Mouse (Mus musculus): ENCODE measurements at regions not wholly inside any gene's neighbourhood (a gene's known extent, or its start where the extent isn't known, plus 50 kb on each side); places are given as distances from the start of the nearest gene placed in this dataset.
"Not testable (repeated sequence)": the region's sequence is repeated elsewhere in the genome, so short reads cannot be mapped to it uniquely, and the experiment has no call there.

GRCm38 (mm10) chr10:11801372-11802230 is 458.4 kb downstream of the Epm2a start:
- in situ Hi-C loops (cut with MboI, MseI) = not testable (repeated sequence)

GRCm38 (mm10) chr10:11809255-11809654 is 466.1 kb downstream of the Epm2a start:
- in situ Hi-C loops (cut with MboI, MseI) = no loop called here

- in situ Hi-C loops (cut with MboI, MseI) = no loop called here
Measured at GRCm38 (mm10) chr10:11822418-11822959, 479.3 kb downstream of the Epm2a start.

- in situ Hi-C loops (cut with MboI, MseI) = no loop called here
Measured at GRCm38 (mm10) chr10:11841094-11841493, 497.9 kb downstream of the Epm2a start.

GRCm38 (mm10) chr10:11841494-11841893 is 498.3 kb downstream of the Epm2a start:
- in situ Hi-C loops (cut with MboI, MseI) = no loop called here

- in situ Hi-C loops (cut with MboI, MseI) = no loop called here
Measured at GRCm38 (mm10) chr10:11846141-11846540, 502.9 kb downstream of the Epm2a start.

GRCm38 (mm10) chr10:11875145-11876131 is 532.2 kb downstream of the Epm2a start:
- in situ Hi-C loops (cut with MboI, MseI) = no loop called here

GRCm38 (mm10) chr10:11886237-11886636 is 543.0 kb downstream of the Epm2a start:
- in situ Hi-C loops (cut with MboI, MseI) = no loop called here

GRCm38 (mm10) chr10:11888953-11889352 is 545.7 kb downstream of the Epm2a start:
- in situ Hi-C loops (cut with MboI, MseI) = no loop called here

- in situ Hi-C loops (cut with MboI, MseI) = no loop called here
Measured at GRCm38 (mm10) chr10:11922132-11922531, 578.9 kb downstream of the Epm2a start.

- in situ Hi-C loops (cut with MboI, MseI) = no loop called here
Measured at GRCm38 (mm10) chr10:11938164-11938563, 595.0 kb downstream of the Epm2a start.

GRCm38 (mm10) chr10:11942772-11943171 is 599.6 kb downstream of the Epm2a start:
- in situ Hi-C loops (cut with MboI, MseI) = no loop called here

- in situ Hi-C loops (cut with MboI, MseI) = no loop called here
Measured at GRCm38 (mm10) chr10:11960327-11960922, 617.2 kb downstream of the Epm2a start.

GRCm38 (mm10) chr10:12004966-12005365 is 661.8 kb downstream of the Epm2a start:
- in situ Hi-C loops (cut with MboI, MseI) = loop anchor here in 1 of 2 experiments (25.0 kb wide), 1 partner anchor 607 kb away; no protein-coding TSS in a partner anchor

- in situ Hi-C loops (cut with MboI, MseI) = loop anchor here in 1 of 2 experiments (25.0 kb wide), 1 partner anchor 606 kb away; no protein-coding TSS in a partner anchor
Measured at GRCm38 (mm10) chr10:12005889-12006288, 662.7 kb downstream of the Epm2a start.

GRCm38 (mm10) chr10:12017286-12017685 is 674.1 kb downstream of the Epm2a start:
- in situ Hi-C loops (cut with MboI, MseI) = loop anchor here in 1 of 2 experiments (25.0 kb wide), 1 partner anchor 595 kb away; no protein-coding TSS in a partner anchor

- in situ Hi-C loops (cut with MboI, MseI) = loop anchor here in 1 of 2 experiments (25.0 kb wide), 1 partner anchor 594 kb away; no protein-coding TSS in a partner anchor
Measured at GRCm38 (mm10) chr10:12018281-12018680, 675.1 kb downstream of the Epm2a start.

GRCm38 (mm10) chr10:12019159-12019779 is 676.1 kb downstream of the Epm2a start:
- in situ Hi-C loops (cut with MboI, MseI) = loop anchor here in 1 of 2 experiments (25.0 kb wide), 1 partner anchor 593 kb away; no protein-coding TSS in a partner anchor

- in situ Hi-C loops (cut with MboI, MseI) = loop anchor here (10.0 to 25.0 kb wide), 2 partner anchors 144 to 592 kb away; no protein-coding TSS in a partner anchor
Measured at GRCm38 (mm10) chr10:12020576-12020975, 677.4 kb downstream of the Epm2a start.

GRCm38 (mm10) chr10:12035159-12035558 is 692.0 kb downstream of the Epm2a start:
- in situ Hi-C loops (cut with MboI, MseI) = no loop called here

Data from T-helper 17 cell (primary cell).